Mouse (Mus musculus) midbrain, embryonic 13.5 days (tissue): ENCODE results near the gene Cacnb2. TPM values are rescaled to one million over a fixed set of nuclear protein-coding genes. Genes with fewer than 3 reads are reported as not detected.

Experiments
- ATAC-seq: fragments of 200-750 bp; cut with Nextera tagmentation; 2 replicates; pipeline ENCODE4 v1.8.0; 2017; ENCODE audit warnings: mild to moderate bottlenecking, moderate TSS enrichment, moderate library complexity
- H3K27ac ChIP-seq: fragments of 300-500 bp; sonication (generic); 2 replicates; pipeline ENCODE4 v1.5.1; 2015; ENCODE audit warnings: inconsistent platforms, mild to moderate bottlenecking, moderate library complexity
- H3K27me3 ChIP-seq: fragments of 300-500 bp; sonication (generic); 2 replicates; pipeline ENCODE4 v1.6.1; 2015; ENCODE audit warnings: mild to moderate bottlenecking, inconsistent platforms
- H3K36me3 ChIP-seq: fragments of 300-500 bp; sonication (generic); 2 replicates; pipeline ENCODE4 v1.6.1; 2015; ENCODE audit warnings: mild to moderate bottlenecking, inconsistent platforms
- H3K4me1 ChIP-seq: fragments of 300-500 bp; sonication (generic); replicated peaks from 2 replicates; pipeline ENCODE4 v1.6.1; 2015; ENCODE audit warnings: inconsistent platforms
- H3K4me2 ChIP-seq: fragments of 300-500 bp; sonication (generic); replicated peaks from 2 replicates; pipeline ENCODE4 v1.6.1; 2015; ENCODE audit warnings: moderate library complexity, mild to moderate bottlenecking, inconsistent platforms
- H3K4me3 ChIP-seq: fragments of 300-500 bp; sonication (generic); replicated peaks from 2 replicates; pipeline ENCODE4 v1.5.1; 2015; ENCODE audit warnings: mild to moderate bottlenecking, inconsistent platforms
- H3K9ac ChIP-seq: fragments of 300-500 bp; sonication (generic); replicated peaks from 2 replicates; pipeline ENCODE4 v1.6.1; 2015; ENCODE audit warnings: mild to moderate bottlenecking, inconsistent platforms
- H3K9me3 ChIP-seq: fragments of 300-500 bp; sonication (generic); 2 replicates; pipeline ENCODE4 v1.6.1; 2016; ENCODE audit warnings: mild to moderate bottlenecking, inconsistent platforms
- whole genome bisulfite sequencing: fragments of 180-500 bp; shearing (Covaris S2); methylation state at CpG from one replicate; pipeline ENCODE4 v1.1.7; 2015; 5-methylcytosine and 5-hydroxymethylcytosine counted together
- polyA plus RNA-seq: library from polyadenylated mRNA; unstranded; fragments of >200 nt; fragmentation: Nextera tagmentation; extraction: Ambion mirVana; gene quantifications from 2 replicates; pipeline ENCODE4 v1.2.1, GENCODE M21; 2015

Cacnb2 gene
- polyA plus RNA-seq, 1 experiment from 2014 or later, result 3.9 TPM

- WGBS, result 81% methylated on average over 4 of the region's 4 CpGs
These were observed 339.4 kb downstream of the Cacnb2 start for GRCm38 (mm10) chr2:14942261-14942660.

DNA sequence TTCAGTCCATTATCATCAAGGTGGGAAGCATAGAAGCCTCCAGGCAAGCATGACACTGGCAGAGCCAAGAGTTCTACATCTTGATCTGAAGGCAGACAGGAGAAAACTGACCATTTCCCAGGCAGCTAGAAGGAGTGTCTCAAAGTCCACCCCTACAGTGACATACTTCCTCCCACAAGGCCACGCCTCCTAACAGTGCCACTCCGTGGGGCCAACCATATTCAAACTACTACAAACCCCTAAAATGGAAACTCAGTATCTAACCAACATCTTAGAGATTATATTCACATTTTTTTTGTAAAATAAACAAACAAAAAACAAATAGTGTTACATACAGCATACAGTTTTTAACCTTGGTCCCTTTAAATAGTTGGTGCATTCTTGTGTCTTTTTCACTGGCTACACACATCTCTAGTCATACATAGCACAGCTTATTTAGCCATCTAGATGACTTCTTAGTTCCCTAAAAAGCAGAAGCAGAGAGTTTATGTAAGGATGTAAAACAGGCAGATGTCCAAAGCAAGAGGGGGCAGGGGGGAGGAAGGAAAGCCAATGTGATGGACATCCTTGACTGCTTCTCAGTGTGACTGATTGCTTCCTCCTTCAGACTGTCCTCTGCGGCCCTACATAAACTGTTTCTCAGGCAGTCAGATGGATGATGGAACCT, 340.9 kb downstream of the Cacnb2 start:
- Histone ChIP-seq H3K4me3 (no peak overlapping the region), H3K36me3 (no peaks in the 10 kb centered on the region), H3K27me3 (no peaks in the 10 kb centered on the region), H3K9ac (no peak overlapping the region), H3K27ac (no peak overlapping the region), H3K9me3 (no peaks in the 10 kb centered on the region), H3K4me2 (no peak overlapping the region), H3K4me1 (no peaks in the 10 kb centered on the region)
- no peak for ATAC-seq
- 93% methylated on average over 3 of the region's 3 CpGs for WGBS

More at GRCm38 (mm10) chr2:14942261-14942660, 339.4 kb downstream of the Cacnb2 start:
- no peak for ATAC-seq
- Histone ChIP-seq H3K27me3 (no peaks in the 10 kb centered on the region), H3K4me2 (no peak overlapping the region), H3K4me3 (no peak overlapping the region), H3K27ac (no peak overlapping the region), H3K9me3 (no peaks in the 10 kb centered on the region), H3K9ac (no peak overlapping the region), H3K36me3 (no peaks in the 10 kb centered on the region), H3K4me1 (no peaks in the 10 kb centered on the region)

- no peaks in the 10 kb centered on the region for H3K9me3 ChIP-seq
- H3K36me3 ChIP-seq, result no peaks in the 10 kb centered on the region
- H3K4me2 ChIP-seq, result no peak overlapping the region
- no peak overlapping the region for H3K27ac ChIP-seq
- H3K27me3 ChIP-seq, result no peaks in the 10 kb centered on the region
- H3K9ac ChIP-seq, result no peak overlapping the region
- no peaks in the 10 kb centered on the region for H3K4me1 ChIP-seq
- no peak overlapping the region for H3K4me3 ChIP-seq
- no peak for ATAC-seq
- WGBS, result 81% methylated on average over 2 of the region's 2 CpGs
These were observed 350.2 kb downstream of the Cacnb2 start for GRCm38 (mm10) chr2:14953090-14953489.

DNA sequence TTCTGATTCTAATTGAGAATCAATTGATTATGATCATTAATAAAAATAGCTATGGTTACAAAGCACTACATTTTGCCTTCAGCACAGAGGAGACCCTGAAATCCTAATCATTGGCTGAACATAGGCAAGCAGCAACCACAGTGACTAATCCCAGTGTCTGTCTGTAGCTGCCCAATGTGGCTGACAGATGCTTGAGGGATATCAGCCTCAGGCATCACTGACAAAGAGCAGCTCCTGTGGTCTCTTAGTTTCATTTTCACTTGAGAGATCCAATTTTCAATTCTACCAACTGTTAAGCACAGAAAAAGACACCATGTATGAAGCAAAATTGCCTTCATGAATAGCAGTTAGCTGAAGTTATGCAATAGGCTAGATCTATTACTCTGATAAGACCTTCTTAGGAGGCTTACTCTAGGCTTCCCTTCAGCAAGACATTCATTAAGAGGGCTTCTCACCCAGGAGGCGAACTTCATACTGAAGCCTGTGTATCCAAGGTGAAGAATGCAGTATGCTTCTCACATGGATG, 358.1 kb downstream of the Cacnb2 start:
- Histone ChIP-seq H3K4me2 (no peak overlapping the region), H3K9ac (no peak overlapping the region), H3K4me1 (no peaks in the 10 kb centered on the region), H3K4me3 (no peak overlapping the region), H3K27me3 (no peaks in the 10 kb centered on the region), H3K36me3 (no peaks in the 10 kb centered on the region), H3K9me3 (no peaks in the 10 kb centered on the region), H3K27ac (no peak overlapping the region)
- 81% methylated on average over 1 of the region's 1 CpGs for WGBS
- ATAC-seq, result no peak

GRCm38 (mm10) chr2:14961493-14961892, 358.6 kb downstream of the Cacnb2 start:
- no peaks in the 10 kb centered on the region for H3K9me3 ChIP-seq
- no peaks in the 10 kb centered on the region for H3K4me1 ChIP-seq
- H3K4me3 ChIP-seq, result no peak overlapping the region
- 91% methylated on average over 2 of the region's 2 CpGs for WGBS
- ATAC-seq, result no peak
- H3K27me3 ChIP-seq, result no peaks in the 10 kb centered on the region
- H3K36me3 ChIP-seq, result no peaks in the 10 kb centered on the region
- H3K4me2 ChIP-seq, result no peak overlapping the region
- no peak overlapping the region for H3K27ac ChIP-seq
- no peak overlapping the region for H3K9ac ChIP-seq

DNA sequence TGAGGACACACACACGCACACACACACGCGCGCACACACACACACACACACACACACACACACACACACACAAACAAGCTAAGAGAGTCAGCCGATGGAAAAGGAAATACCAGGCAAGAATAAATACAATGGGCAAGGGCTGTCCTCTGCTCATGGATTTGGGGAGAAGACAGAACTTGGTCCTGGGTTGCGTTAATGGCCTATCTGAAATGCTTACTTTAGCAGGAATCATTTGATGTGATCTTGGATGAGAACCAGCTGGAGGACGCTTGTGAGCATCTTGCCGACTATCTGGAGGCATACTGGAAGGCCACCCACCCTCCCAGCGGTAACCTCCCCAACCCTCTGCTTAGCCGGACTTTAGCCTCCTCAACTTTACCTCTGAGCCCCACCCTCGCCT, 381.1 kb downstream of the Cacnb2 start:
- Histone ChIP-seq H3K9ac (no peak overlapping the region), H3K27me3 (no peaks in the 10 kb centered on the region), H3K9me3 (no peaks in the 10 kb centered on the region), H3K4me1 (no peaks in the 10 kb centered on the region), H3K4me3 (no peak overlapping the region), H3K36me3 (peaks cover 13% of the 10 kb centered on the region), H3K4me2 (no peak overlapping the region), H3K27ac (no peak overlapping the region)
- WGBS, result 90% methylated on average over 11 of the region's 11 CpGs
- no peak for ATAC-seq

- Histone ChIP-seq H3K36me3 (peaks cover 15% of the 10 kb centered on the region), H3K4me2 (no peak overlapping the region), H3K4me3 (no peak overlapping the region), H3K9ac (no peak overlapping the region), H3K9me3 (no peaks in the 10 kb centered on the region), H3K4me1 (no peaks in the 10 kb centered on the region), H3K27ac (no peak overlapping the region), H3K27me3 (no peaks in the 10 kb centered on the region)
- 88% methylated on average over 4 of the region's 4 CpGs for WGBS
- no peak for ATAC-seq
These were observed 385.6 kb downstream of the Cacnb2 start for GRCm38 (mm10) chr2:14988451-14988850.

DNA sequence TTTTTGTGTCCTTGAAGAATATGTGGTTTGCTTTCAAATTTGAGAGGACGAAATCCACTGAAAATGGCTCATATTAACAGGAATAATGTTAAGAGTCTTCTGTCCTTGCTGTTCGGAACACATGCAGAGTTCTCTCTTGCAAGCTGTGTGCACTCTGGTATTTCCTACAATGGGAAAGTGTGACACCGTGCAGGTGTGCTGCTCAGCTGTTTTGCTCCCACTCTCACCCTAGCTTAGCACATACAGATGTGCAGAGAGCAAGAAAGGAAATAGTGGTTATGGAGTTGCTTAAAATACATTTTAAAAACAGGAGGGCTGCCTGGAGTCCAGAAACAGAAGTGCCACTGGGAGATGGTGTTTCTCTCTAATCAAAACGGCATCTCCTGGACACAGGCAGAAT, 386.5 kb downstream of the Cacnb2 start:
- Histone ChIP-seq H3K9ac (no peak overlapping the region), H3K4me1 (no peaks in the 10 kb centered on the region), H3K36me3 (peaks cover 14% of the 10 kb centered on the region), H3K27ac (no peak overlapping the region), H3K4me3 (no peak overlapping the region), H3K27me3 (no peaks in the 10 kb centered on the region), H3K4me2 (no peak overlapping the region), H3K9me3 (no peaks in the 10 kb centered on the region)
- no peak for ATAC-seq
- WGBS, result 89% methylated on average over 4 of the region's 4 CpGs

DNA sequence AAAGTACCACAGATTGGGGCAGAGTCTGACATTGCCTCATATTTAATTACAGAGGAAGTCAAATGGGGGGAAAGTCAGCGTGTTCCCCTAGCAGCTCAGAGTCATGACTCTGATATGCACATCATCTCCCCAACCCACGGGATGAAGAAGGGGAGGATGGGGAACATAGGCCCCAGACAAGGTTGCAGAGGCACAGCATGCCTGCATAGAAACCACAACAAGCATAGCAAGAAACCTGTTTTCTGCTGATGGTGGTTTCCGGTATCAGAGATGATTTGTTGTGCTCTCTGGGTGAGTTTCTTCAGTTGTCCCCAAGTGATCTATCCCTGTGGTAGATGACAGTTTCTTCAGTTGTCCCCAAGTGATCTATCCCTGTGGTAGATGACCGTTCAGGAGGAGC, 389.6 kb downstream of the Cacnb2 start:
- no peaks in the 10 kb centered on the region for H3K9me3 ChIP-seq
- H3K4me2 ChIP-seq, result no peak overlapping the region
- no peak overlapping the region for H3K9ac ChIP-seq
- H3K27me3 ChIP-seq, result no peaks in the 10 kb centered on the region
- no peak overlapping the region for H3K27ac ChIP-seq
- ATAC-seq, result no peak
- H3K4me3 ChIP-seq, result no peak overlapping the region
- H3K36me3 ChIP-seq, result peaks cover 13% of the 10 kb centered on the region
- no peaks in the 10 kb centered on the region for H3K4me1 ChIP-seq
- WGBS, result 97% methylated on average over 4 of the region's 4 CpGs

DNA sequence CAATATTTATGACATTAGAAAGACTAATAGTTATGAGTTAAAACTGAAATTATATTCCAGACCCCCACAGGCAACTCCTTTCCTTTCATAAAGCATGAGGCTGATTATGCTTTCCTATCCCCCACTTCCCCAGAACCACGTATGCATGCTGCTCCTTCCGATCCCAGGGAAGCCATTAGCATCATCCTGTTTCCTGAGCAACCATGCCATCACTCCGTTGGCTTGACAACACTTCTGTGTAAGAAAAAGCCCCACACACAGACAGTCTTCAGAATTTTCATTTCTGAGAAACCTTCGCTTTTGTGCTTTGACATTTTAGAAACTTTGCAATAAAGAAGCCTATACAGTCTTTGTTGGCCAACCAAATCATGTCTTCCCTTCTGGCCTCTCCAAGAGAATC, 393.1 kb downstream of the Cacnb2 start:
- ATAC-seq, result no peak
- H3K27ac ChIP-seq, result no peak overlapping the region
- H3K9me3 ChIP-seq, result no peaks in the 10 kb centered on the region
- H3K4me3 ChIP-seq, result no peak overlapping the region
- WGBS, result 68% methylated on average over 4 of the region's 4 CpGs
- H3K4me2 ChIP-seq, result no peak overlapping the region
- H3K27me3 ChIP-seq, result no peaks in the 10 kb centered on the region
- H3K36me3 ChIP-seq, result peaks cover 20% of the 10 kb centered on the region
- no peak overlapping the region for H3K9ac ChIP-seq
- no peaks in the 10 kb centered on the region for H3K4me1 ChIP-seq

- no peak for ATAC-seq
- no peak overlapping the region for H3K9ac ChIP-seq
- H3K27me3 ChIP-seq, result no peaks in the 10 kb centered on the region
- WGBS, result 88% methylated on average over 5 of the region's 5 CpGs
- H3K36me3 ChIP-seq, result peaks cover 15% of the 10 kb centered on the region; the same call in 1 of the 2 replicates
- no peak overlapping the region for H3K4me2 ChIP-seq
- no peak overlapping the region for H3K27ac ChIP-seq
- H3K4me3 ChIP-seq, result no peak overlapping the region
- H3K4me1 ChIP-seq, result no peaks in the 10 kb centered on the region
- no peaks in the 10 kb centered on the region for H3K9me3 ChIP-seq
These were observed 394.9 kb downstream of the Cacnb2 start for GRCm38 (mm10) chr2:14997836-14998235.

DNA sequence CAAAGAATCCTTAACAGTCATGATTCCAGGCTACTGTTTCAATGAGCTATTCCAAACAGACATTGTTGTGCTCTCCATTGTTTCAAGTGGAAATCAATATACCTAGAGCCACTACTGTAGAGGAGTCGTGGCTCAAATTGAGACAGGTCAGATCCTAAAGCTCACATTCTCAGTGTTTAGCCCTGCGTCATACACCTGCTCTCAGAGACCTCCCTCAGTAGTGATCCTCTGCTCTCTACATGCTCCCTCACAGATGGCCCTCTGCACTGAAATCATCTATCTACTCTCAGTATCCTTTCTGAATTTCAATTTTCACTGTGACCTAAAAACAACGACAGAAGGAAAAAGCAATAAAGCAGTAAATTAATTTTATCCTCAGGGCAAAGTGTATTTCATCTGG, 404.6 kb downstream of the Cacnb2 start:
- peaks cover 27% of the 10 kb centered on the region for H3K36me3 ChIP-seq
- H3K4me1 ChIP-seq, result no peaks in the 10 kb centered on the region
- no peak for ATAC-seq
- H3K4me2 ChIP-seq, result no peak overlapping the region
- no peaks in the 10 kb centered on the region for H3K27me3 ChIP-seq
- H3K27ac ChIP-seq, result no peak overlapping the region
- 81% methylated on average over 3 of the region's 3 CpGs for WGBS
- no peaks in the 10 kb centered on the region for H3K9me3 ChIP-seq
- H3K9ac ChIP-seq, result no peak overlapping the region
- no peak overlapping the region for H3K4me3 ChIP-seq

- Histone ChIP-seq H3K4me2 (no peak overlapping the region), H3K36me3 (peaks cover 27% of the 10 kb centered on the region), H3K27me3 (no peaks in the 10 kb centered on the region), H3K9ac (no peak overlapping the region), H3K9me3 (no peaks in the 10 kb centered on the region), H3K4me1 (no peaks in the 10 kb centered on the region), H3K27ac (no peak overlapping the region), H3K4me3 (no peak overlapping the region)
- no peak for ATAC-seq
- WGBS, result 94% methylated on average over 1 of the region's 1 CpGs
These were observed 405.2 kb downstream of the Cacnb2 start for GRCm38 (mm10) chr2:15008072-15008471.
